Comparison of ENCODE assay signal across 14 mouse cellular contexts in the genomic region with DNA sequence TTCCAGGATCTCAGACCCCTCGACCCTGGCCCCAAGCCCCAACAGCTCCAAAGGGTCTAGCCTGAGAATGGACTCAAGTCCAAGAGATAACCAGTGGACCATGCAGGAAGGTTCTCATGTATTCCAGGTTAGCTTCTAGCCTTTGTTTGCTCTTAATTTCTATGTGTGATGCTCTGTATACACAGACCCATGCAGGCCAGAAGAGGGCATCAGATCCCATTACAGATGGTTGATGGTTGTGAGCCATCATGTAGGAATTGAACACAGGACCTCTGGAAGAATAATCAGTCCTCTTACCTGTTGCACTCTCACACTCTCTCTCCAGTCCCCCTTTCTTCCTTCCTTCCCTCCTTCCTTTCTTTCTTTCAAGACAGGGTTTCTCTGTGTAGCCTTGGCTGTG. TPM values are rescaled to one million over a fixed set of nuclear protein-coding genes. Genes with fewer than 3 reads are reported as not detected.
DNase-seq lines count a peak whose midpoint lies in the region; ATAC-seq and TF ChIP-seq lines count a peak whose summit lies in the region.
"Had no signal": no experiment of that assay in that cellular context is flagged by ENCODE, and none has a peak within 500 bp of the region (broad histone marks: within the 10 kb centered on the region; RNA-seq: fewer than 3 reads in every experiment).

No protein-coding gene starts in this region.

- peak; percentile 14 for TF ChIP-seq RAD21 in CH12.LX (IDR thresholded peaks at IDR 0.05; ENCODE audit: low read depth, low read length)

- no peak for DNase-seq in hindbrain, postnatal 0 days (ENCODE audit: low spot score)
- DNase-seq in 416B (ENCODE audit: low read depth) (peak; percentile 36), CH12.LX (ENCODE audit: extremely low read depth) (no peak), liver (peak; percentile 12)
- no peak for DNase-seq in T-cell, adult 2 months (ENCODE audit: low spot score)
- DNase-seq: cerebellum, adult 11 months; layer of hippocampus, postnatal 36 days had no signal

- in situ Hi-C loops in CH12.LX (cut with MboI; ENCODE audit: low pct_ligation_motif_present, low pct_unique_long_range_greater_than_20kb, low sequenced_read_pairs) = loop anchor here (10.0 kb wide), 1 partner anchor 132 kb away; a partner anchor contains a TSS

- peak; percentile 9; the same call in 1 of the 2 replicates for TF ChIP-seq CTCF in hindbrain, postnatal 0 days (IDR thresholded peaks at IDR 0.05; ENCODE audit: low read depth)
- peak in 1 of 2 experiments; percentile 35; a peak in 2 of 4 replicates for TF ChIP-seq CTCF in CH12.LX (conservative IDR thresholded peaks at IDR 0.05 in 1 of 2, IDR thresholded peaks at IDR 0.05 in 1 of 2; ENCODE audit: low read depth in 2 of 2, low read length in 2 of 2)

- H3K4me3 ChIP-seq in hindbrain, postnatal 0 days (ENCODE audit: low read length) = no peak overlapping the region
- H3K4me3 ChIP-seq in hindbrain, embryonic 13.5 days = no peak overlapping the region
- H3K4me3 ChIP-seq in CH12.LX (replicated peaks in 1 of 3; ENCODE audit: low read depth in 2 of 3, low read length in 2 of 3, poor library complexity in 1 of 3) = no peak overlapping the region
- H3K4me3 ChIP-seq: hindbrain, embryonic 15.5 days had no signal

- TF ChIP-seq EP300 in CH12.LX (IDR thresholded peaks at IDR 0.05; ENCODE audit: low read length) = no peak

- H3K4me1 ChIP-seq in hindbrain, postnatal 0 days (ENCODE audit: insufficient read depth, low read length) = no peaks in the 10 kb centered on the region
- peaks cover 15% of the 10 kb centered on the region for H3K4me1 ChIP-seq in hindbrain, embryonic 13.5 days (replicated peaks)
- H3K4me1 ChIP-seq in CH12.LX (ENCODE audit: control insufficient read depth in 1 of 2, insufficient read depth in 2 of 2) = peaks cover 7 to 15% of the 10 kb centered on the region in 2 experiments; a peak in 3 of 4 replicates

- H3K4me2 ChIP-seq in hindbrain, postnatal 0 days (ENCODE audit: low read depth, low read length) = no peak overlapping the region
- H3K4me2 ChIP-seq in hindbrain, embryonic 13.5 days = no peak overlapping the region
- no peak overlapping the region for H3K4me2 ChIP-seq in CH12.LX (ENCODE audit: insufficient read depth, low read depth, poor library complexity, severe bottlenecking)
- H3K4me2 ChIP-seq: hindbrain, embryonic 15.5 days had no signal

- 52% methylated on average over 1 of the region's 1 CpGs for WGBS in hindbrain, postnatal 0 days
- 65% methylated on average over 1 of the region's 1 CpGs for whole genome bisulfite sequencing in hindbrain, embryonic 13.5 days

- peaks cover 15% of the 10 kb centered on the region for H3K79me2 ChIP-seq in CH12.LX (replicated peaks; ENCODE audit: control insufficient read depth, extremely low read depth, insufficient read depth, poor library complexity, severe bottlenecking)

- no peak for ATAC-seq in hindbrain, postnatal 0 days
- ATAC-seq in hindbrain, embryonic 13.5 days (ENCODE audit: low FRiP score) = no peak
- no peak for ATAC-seq in granulocyte monocyte progenitor cell, adult 5-6 weeks (replicated peaks; ENCODE audit: poor library complexity, severe bottlenecking)
- ATAC-seq: midbrain, embryonic 16.5 days had no signal

- H3K27me3 ChIP-seq in hindbrain, postnatal 0 days (ENCODE audit: insufficient read depth, low read length) = peaks cover 24% of the 10 kb centered on the region
- peaks cover 55% of the 10 kb centered on the region for H3K27me3 ChIP-seq in hindbrain, embryonic 13.5 days
- H3K27me3 ChIP-seq in CH12.LX (replicated peaks) = no peaks in the 10 kb centered on the region

- TF ChIP-seq POLR2A in CH12.LX (IDR thresholded peaks at IDR 0.05; ENCODE audit: low read depth, low read length) = no peak

- dilution Hi-C loops in CH12.LX (cut with MboI; ENCODE audit: extremely low pct_ligation_motif_present, extremely low pct_unique_long_range_greater_than_20kb, low sequenced_read_pairs) = no loop called here

- H3K27ac ChIP-seq in hindbrain, postnatal 0 days = no peak overlapping the region
- no peak overlapping the region for H3K27ac ChIP-seq in hindbrain, embryonic 13.5 days
- no peak overlapping the region for H3K27ac ChIP-seq in CH12.LX (ENCODE audit: insufficient read depth, low read depth)
- H3K27ac ChIP-seq: hindbrain, embryonic 15.5 days had no signal

- H3K36me3 ChIP-seq in hindbrain, postnatal 0 days (ENCODE audit: insufficient read depth, low read length) = peaks cover 8% of the 10 kb centered on the region
- peaks cover 24% of the 10 kb centered on the region for H3K36me3 ChIP-seq in hindbrain, embryonic 13.5 days
- H3K36me3 ChIP-seq in CH12.LX (replicated peaks in 1 of 2; ENCODE audit: control insufficient read depth in 1 of 2, insufficient read depth in 1 of 2, low read length in 1 of 2) = peaks cover 16 to 23% of the 10 kb centered on the region in 2 experiments

- H3K9ac ChIP-seq in hindbrain, postnatal 0 days (replicated peaks; ENCODE audit: low read length) = no peak overlapping the region
- no peak overlapping the region for H3K9ac ChIP-seq in hindbrain, embryonic 13.5 days
- H3K9ac ChIP-seq in CH12.LX (ENCODE audit: insufficient read depth, low read depth) = no peak overlapping the region
- H3K9ac ChIP-seq: hindbrain, embryonic 15.5 days had no signal

- H3K9me3 ChIP-seq in hindbrain, postnatal 0 days (ENCODE audit: low read length) = no peaks in the 10 kb centered on the region
- no peaks in the 10 kb centered on the region for H3K9me3 ChIP-seq in hindbrain, embryonic 13.5 days
- no peaks in the 10 kb centered on the region for H3K9me3 ChIP-seq in CH12.LX (replicated peaks; ENCODE audit: low read length)
- H3K9me3 ChIP-seq: G1E; hindbrain, embryonic 15.5 days had no signal

TF ChIP-seq in CH12.LX, 34 proteins besides CTCF, POLR2A, EP300 and RAD21 (continues in another document):
- no peak for TF ChIP-seq CHD2 (IDR thresholded peaks at IDR 0.05; ENCODE audit: low read length)
- TF ChIP-seq USF1 (IDR thresholded peaks at IDR 0.05; ENCODE audit: low read depth, low read length) = no peak
- no peak for TF ChIP-seq NELFE (IDR thresholded peaks at IDR 0.05; ENCODE audit: low read depth, low read length)
- no peak for TF ChIP-seq SIN3A (IDR thresholded peaks at IDR 0.05; ENCODE audit: low read length)
- no peak for TF ChIP-seq POLR2AphosphoS2 (IDR thresholded peaks at IDR 0.05; ENCODE audit: low read depth, low read length)
- TF ChIP-seq ZKSCAN1 (IDR thresholded peaks at IDR 0.05; ENCODE audit: borderline replicate concordance, low read depth, low read length) = no peak
- TF ChIP-seq TCF12 (IDR thresholded peaks at IDR 0.05; ENCODE audit: low read depth, low read length) = no peak
- no peak for TF ChIP-seq MAX (IDR thresholded peaks at IDR 0.05; ENCODE audit: low read length)

RNA-seq across cellular contexts. Expression of a gene that starts 3.4 kb away (rescaled TPM):
- total RNA-seq in hindbrain, postnatal 0 days (2014; rRNA removed) = 4.3 and 5.0 TPM in 2 replicates
- 3.8 and 4.4 TPM in 2 replicates for polyA plus RNA-seq in hindbrain, postnatal 0 days (2015; fragmentation: Nextera tagmentation; extraction: Ambion mirVana)
- 3.4 and 4.4 TPM in 2 replicates for polyA plus RNA-seq in hindbrain, embryonic 13.5 days (2015; fragmentation: Nextera tagmentation; extraction: Ambion mirVana)
- 128 and 202 TPM in 2 replicates for total RNA-seq in CH12.LX (2012; rRNA removed)
- 101 and 102 TPM in 2 replicates for total RNA-seq in CH12.LX (2014; rRNA removed)
- polyA plus RNA-seq in CH12.LX (2012; ENCODE audit: insufficient read length, low read depth) = 64.2 and 70.6 TPM in 2 replicates
- total RNA-seq in granulocyte monocyte progenitor cell, adult 5-6 weeks (2014; fragmentation: Nextera tagmentation) = 11.6 and 14.7 TPM in 2 replicates
- total RNA-seq in granulocyte monocyte progenitor cell, adult 5-6 weeks (2017) = 5.9 and 8.0 TPM in 2 replicates

RNA-seq across cellular contexts. Expression of a gene that starts 9.8 kb away (rescaled TPM):
- 104 and 107 TPM in 2 replicates for total RNA-seq in hindbrain, postnatal 0 days (2014; rRNA removed)
- 117 and 124 TPM in 2 replicates for polyA plus RNA-seq in hindbrain, postnatal 0 days (2015; fragmentation: Nextera tagmentation; extraction: Ambion mirVana)
- polyA plus RNA-seq in hindbrain, embryonic 13.5 days (2015; fragmentation: Nextera tagmentation; extraction: Ambion mirVana) = 98.2 and 104 TPM in 2 replicates
- total RNA-seq in CH12.LX (2012; rRNA removed) (98.7 and 103 TPM in 2 replicates), CH12.LX (2014; rRNA removed) (42.1 and 43.9 TPM in 2 replicates)
- 83.6 and 94.8 TPM in 2 replicates for polyA plus RNA-seq in CH12.LX (2012; ENCODE audit: insufficient read length, low read depth)
- 44.8 and 73.4 TPM in 2 replicates for total RNA-seq in granulocyte monocyte progenitor cell, adult 5-6 weeks (2014; fragmentation: Nextera tagmentation)
- total RNA-seq in granulocyte monocyte progenitor cell, adult 5-6 weeks (2017) = 44.5 and 46.0 TPM in 2 replicates

RNA-seq across cellular contexts. Expression of a gene that starts 16.8 kb away (rescaled TPM):
- not detected in 2 replicates for total RNA-seq in hindbrain, postnatal 0 days (2014; rRNA removed)
- 0.15 TPM in 1 of 2 replicates, not detected in the other for polyA plus RNA-seq in hindbrain, postnatal 0 days (2015; fragmentation: Nextera tagmentation; extraction: Ambion mirVana)
- polyA plus RNA-seq in hindbrain, embryonic 13.5 days (2015; fragmentation: Nextera tagmentation; extraction: Ambion mirVana) = 0.21 TPM in 1 of 2 replicates, not detected in the other
- total RNA-seq in CH12.LX (2012; rRNA removed) (2.9 and 3.1 TPM in 2 replicates), CH12.LX (2014; rRNA removed) (1.1 and 1.2 TPM in 2 replicates)
- polyA plus RNA-seq in CH12.LX (2012; ENCODE audit: insufficient read length, low read depth) = 0.72 and 0.96 TPM in 2 replicates
- 2.1 and 2.3 TPM in 2 replicates for total RNA-seq in granulocyte monocyte progenitor cell, adult 5-6 weeks (2014; fragmentation: Nextera tagmentation)
- 0.31 and 1.2 TPM in 2 replicates for total RNA-seq in granulocyte monocyte progenitor cell, adult 5-6 weeks (2017)
- total RNA-seq: neutrophil, adult 5-6 weeks had no signal
- polyA plus RNA-seq: hindbrain, embryonic 15.5 days; midbrain, embryonic 16.5 days had no signal

RNA-seq across cellular contexts. Expression of a gene that starts 19.5 kb away (rescaled TPM):
- 9.1 and 9.7 TPM in 2 replicates for total RNA-seq in hindbrain, postnatal 0 days (2014; rRNA removed)
- polyA plus RNA-seq in hindbrain, postnatal 0 days (2015; fragmentation: Nextera tagmentation; extraction: Ambion mirVana) = 3.6 and 3.7 TPM in 2 replicates
- 0.58 and 0.80 TPM in 2 replicates for polyA plus RNA-seq in hindbrain, embryonic 13.5 days (2015; fragmentation: Nextera tagmentation; extraction: Ambion mirVana)
- 4.9 TPM in 2 replicates for total RNA-seq in CH12.LX (2012; rRNA removed)
- 0.89 and 1.0 TPM in 2 replicates for total RNA-seq in CH12.LX (2014; rRNA removed)
- 1.6 and 1.7 TPM in 2 replicates for polyA plus RNA-seq in CH12.LX (2012; ENCODE audit: insufficient read length, low read depth)
- 0.36 TPM in 1 of 2 replicates, not detected in the other for total RNA-seq in granulocyte monocyte progenitor cell, adult 5-6 weeks (2014; fragmentation: Nextera tagmentation)
- total RNA-seq in granulocyte monocyte progenitor cell, adult 5-6 weeks (2017) = 0.04 TPM in 1 of 2 replicates, not detected in the other
- total RNA-seq: neutrophil, adult 5-6 weeks had no signal
- polyA plus RNA-seq: stomach, embryonic 14.5 days had no signal

RNA-seq across cellular contexts. Expression of a gene that starts 35.8 kb away (rescaled TPM):
- 3.4 and 6.0 TPM in 2 replicates for total RNA-seq in hindbrain, postnatal 0 days (2014; rRNA removed)
- 6.9 and 8.5 TPM in 2 replicates for polyA plus RNA-seq in hindbrain, postnatal 0 days (2015; fragmentation: Nextera tagmentation; extraction: Ambion mirVana)
- 11.0 and 14.3 TPM in 2 replicates for polyA plus RNA-seq in hindbrain, embryonic 13.5 days (2015; fragmentation: Nextera tagmentation; extraction: Ambion mirVana)
- total RNA-seq in CH12.LX (2012; rRNA removed) (1.6 and 2.0 TPM in 2 replicates), CH12.LX (2014; rRNA removed) (0.84 and 1.3 TPM in 2 replicates)
- 1.4 and 3.2 TPM in 2 replicates for polyA plus RNA-seq in CH12.LX (2012; ENCODE audit: insufficient read length, low read depth)
- total RNA-seq in granulocyte monocyte progenitor cell, adult 5-6 weeks (2014; fragmentation: Nextera tagmentation) = 3.7 and 11.0 TPM in 2 replicates
- total RNA-seq in granulocyte monocyte progenitor cell, adult 5-6 weeks (2017) = 3.2 and 3.4 TPM in 2 replicates

Comparison
In these comparisons a context has a peak if more than half of its experiments do, and no peak if none do; other contexts are left out.
1. DNase-seq: peak in 416B (single experiment) and liver (single experiment); none in hindbrain, postnatal 0 days (single experiment), CH12.LX (single experiment) and T-cell, adult 2 months (single experiment).
2. RNA of a gene that starts 3.4 kb away (total RNA-seq): 101 to 202 TPM in CH12.LX; 5.9 to 14.7 TPM in granulocyte monocyte progenitor cell, adult 5-6 weeks and 4.3 to 5.0 TPM in hindbrain, postnatal 0 days; every median in the first group is over 4 times any median in the second.